Mouse (Mus musculus) CD4-positive, CD25-positive, alpha-beta regulatory T cell, adult 2 months (primary cell): ENCODE measurements around the gene Pter.
A peak's percentile ranks its signal among the peaks of the same experiment; 100 is the strongest.

Experiments
- DNase-seq: peaks from one replicate; pipeline ENCODE4 v3.0.0-alpha.2; 2012; ENCODE audit warnings: low read depth, low spot score

Gene Pter

DNA sequence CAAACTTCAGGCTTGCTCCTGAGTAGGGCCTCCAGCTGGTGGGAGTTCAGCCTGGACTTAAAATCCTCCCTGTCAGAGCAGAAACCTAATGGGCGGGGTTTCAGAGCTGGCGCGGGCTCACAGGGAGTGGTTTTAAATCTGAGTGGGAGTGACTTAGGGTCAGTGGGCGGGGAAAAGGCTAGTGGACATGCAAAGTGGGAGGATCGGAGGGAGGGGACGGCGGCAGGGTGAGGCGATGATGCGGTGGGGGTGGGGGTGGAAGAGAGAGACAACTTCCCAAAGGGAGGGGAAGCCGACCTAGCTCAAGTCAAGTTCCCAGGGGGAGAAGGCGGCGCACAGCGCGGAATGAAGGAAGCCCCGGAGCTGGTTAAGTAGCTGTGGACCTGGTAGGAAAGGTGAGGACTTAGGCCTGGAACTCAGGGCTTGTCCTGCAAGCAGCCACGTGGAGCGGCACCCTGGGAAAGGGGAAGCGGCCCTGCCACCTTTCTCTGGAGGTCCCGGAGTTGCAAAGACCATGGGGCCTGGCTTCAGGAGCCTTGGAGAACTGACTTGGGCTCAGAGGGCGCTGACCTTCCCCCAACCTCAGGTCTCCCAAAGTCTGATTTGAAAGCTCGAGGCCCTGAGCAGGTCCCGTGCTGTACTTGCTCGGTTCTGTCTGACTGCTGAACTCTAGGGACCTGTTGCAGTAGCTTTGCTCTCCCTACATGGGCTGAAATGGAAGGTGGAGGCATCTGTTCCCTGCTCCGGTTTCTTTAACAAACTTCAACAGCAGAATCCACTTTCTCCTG is at the start of gene Pter:
Gene Pter (plus strand): TSS at position 238 of the 788 bp plus-strand sequence.
- DNase-seq: peak; percentile 88

GRCm38 (mm10) chr2:12874232-12874631 is 49.6 kb upstream of the Pter start:
- no peak for DNase-seq

DNA sequence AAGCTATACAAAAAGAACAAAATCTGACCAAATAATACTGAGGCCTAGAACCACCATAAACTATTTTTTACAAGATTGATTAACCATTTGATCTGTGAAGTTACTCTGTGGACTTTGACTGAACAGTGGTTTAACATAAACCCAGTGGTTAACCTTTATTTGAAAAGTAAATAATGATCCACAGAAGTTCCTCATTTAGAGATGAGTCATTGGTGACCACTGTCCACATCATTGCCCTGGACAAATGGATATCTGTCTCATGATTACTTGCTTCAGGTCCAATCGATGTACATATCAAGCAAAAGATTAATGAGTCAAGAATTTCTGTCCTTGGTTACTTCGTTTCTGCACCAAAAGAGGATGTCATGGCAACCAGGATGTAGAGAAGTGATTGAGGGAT is 44.3 kb upstream of the Pter start:
- no peak for DNase-seq

DNA sequence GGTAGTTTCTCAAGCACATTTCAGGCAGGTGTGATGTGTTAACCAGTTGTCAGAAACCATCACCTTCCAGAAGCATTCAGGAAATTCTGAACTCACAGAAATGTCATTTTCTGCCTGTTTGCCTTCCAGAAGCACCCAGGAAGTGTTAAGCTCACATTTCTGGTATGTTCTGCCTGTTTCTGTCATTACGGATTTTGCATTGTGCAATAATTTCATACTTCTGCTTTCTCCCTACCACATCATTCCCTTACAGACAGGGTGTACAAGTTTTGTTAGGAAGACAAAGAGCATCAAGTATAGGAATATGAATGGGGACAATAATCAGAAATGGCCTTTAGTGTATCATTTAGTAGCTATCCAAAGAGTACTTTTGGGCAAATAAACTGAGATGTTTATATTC is 42.8 kb upstream of the Pter start:
- no peak for DNase-seq

DNA sequence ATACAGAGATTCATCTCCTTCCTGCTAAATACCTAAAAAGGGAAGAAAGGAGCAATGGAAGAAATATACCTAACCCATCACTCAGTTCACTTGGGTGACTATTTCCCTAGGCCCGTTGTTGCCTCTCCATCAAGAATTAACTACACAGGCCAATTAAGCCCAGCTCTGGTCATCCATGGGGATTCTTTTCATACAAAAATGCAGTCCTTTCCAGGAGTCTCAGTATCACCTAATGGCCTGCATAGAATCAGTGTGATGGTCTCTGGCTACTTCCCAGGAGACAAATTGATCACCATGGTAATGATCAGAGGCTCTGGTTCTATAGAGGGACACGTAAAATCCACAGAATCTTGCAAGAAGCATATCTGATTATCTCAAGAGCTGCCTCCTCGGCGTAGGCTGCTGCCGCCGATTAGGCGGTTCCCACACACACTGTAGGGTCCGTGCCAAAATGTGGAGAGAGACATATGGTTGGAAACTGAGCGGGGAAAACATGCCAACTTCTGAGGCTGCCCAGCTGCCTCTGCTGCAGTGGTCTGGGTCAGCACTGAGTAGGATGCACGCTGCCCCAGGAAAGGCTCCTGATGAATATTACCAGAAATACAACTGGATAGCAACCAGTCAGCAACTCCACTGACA is 40.4 kb upstream of the Pter start:
- no peak for DNase-seq

- DNase-seq: no peak
Measured at GRCm38 (mm10) chr2:12887015-12887414, 36.8 kb upstream of the Pter start.

DNA sequence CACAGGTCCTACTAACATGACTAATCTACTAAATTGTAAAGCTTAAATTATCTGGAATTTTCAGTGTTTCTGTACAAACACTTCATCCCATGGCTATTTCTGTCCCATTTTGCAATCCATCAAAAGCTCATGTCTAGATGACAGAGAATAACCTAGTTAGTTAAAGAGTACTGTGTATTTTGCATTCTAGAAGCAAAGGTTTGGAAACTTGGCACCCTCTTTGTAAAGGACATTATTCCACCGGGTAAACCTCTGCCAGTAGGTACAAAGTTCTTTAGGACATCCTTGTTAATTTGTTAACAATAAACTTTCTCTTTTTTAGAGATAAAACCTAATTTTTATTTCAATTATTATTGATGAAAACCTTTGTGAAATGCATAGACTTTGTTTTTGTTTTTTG is 18.1 kb upstream of the Pter start:
- DNase-seq: no peak

- DNase-seq: no peak
Measured at GRCm38 (mm10) chr2:12925643-12926042, 1.8 kb downstream of the Pter start.

- no peak for DNase-seq
Measured at GRCm38 (mm10) chr2:12930338-12930737, 6.5 kb downstream of the Pter start.

GRCm38 (mm10) chr2:12933905-12934304 is 10.1 kb downstream of the Pter start:
- DNase-seq: no peak

DNA sequence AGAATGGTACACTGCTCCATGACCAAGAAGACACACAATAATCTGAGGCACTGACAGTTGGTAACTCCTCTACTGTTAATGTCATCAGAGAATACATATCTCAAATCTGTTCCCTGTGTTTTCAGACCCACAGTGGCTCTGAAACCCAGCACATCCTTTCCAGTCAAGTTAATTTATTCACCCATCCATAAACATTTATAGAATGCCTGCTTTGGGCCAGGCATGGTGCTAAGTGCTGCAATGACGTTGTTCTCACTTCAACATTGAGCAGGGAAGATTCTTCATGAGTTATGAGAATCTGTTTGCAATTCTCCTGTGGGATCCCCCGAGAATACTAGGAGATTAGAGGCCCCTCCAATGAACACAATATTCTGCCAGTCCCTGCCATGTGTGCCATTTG is 11.4 kb downstream of the Pter start:
- DNase-seq: no peak

DNA sequence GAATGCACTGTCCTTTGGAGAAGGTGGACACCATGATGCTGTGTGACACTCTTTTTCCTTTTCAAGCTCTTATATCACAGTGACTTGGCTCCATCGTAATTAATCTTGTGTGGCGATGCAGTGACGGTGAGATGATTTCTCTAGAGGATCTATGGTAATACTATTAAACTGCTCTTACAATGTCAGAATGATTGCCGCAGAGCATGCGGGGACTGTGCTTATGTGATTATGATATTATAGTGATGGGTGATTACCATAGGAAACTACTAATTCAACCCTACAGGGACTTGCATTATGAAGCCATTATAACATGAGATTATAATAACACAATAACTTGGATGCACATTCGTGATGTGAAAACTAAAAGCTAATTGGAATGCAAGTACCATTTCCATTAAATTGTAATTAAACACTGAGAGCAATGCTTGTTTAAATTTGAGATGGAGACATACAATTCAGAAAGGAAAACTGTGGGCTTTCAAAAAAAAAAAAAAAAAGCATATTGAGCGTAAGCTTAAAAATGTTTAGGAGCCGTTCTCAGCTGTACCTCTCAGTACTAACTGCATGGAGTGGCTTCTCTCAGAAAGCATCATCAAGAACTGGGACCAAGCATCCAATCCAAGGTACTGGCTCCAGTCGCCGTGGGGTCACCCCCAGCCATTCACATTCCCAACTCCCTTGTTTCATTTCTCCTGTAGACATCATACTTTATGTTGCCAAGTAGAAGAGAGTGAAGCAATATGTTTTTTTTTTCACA is 13.8 kb downstream of the Pter start:
- no peak for DNase-seq

DNA sequence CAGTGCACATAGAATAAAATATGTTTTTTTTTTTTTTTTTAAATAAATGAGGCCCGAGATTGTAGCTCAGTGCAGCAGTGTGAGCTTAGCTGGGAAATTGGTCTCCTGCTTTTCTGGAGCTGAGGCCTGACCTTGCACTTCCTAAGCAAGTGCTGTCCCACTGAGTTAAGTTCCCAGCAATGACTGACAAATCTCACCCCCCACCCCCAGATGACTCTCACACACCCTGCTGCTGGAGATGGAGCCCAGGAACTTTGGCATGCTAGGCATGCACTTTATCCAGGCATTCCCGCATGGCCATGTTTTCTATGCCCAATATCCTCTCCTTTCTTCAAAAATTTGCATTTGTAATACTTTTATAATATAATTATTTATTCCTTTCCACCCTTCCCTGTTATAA is 14.8 kb downstream of the Pter start:
- DNase-seq: no peak

- no peak for DNase-seq
Measured at GRCm38 (mm10) chr2:12956703-12957424, 33.0 kb downstream of the Pter start.

DNA sequence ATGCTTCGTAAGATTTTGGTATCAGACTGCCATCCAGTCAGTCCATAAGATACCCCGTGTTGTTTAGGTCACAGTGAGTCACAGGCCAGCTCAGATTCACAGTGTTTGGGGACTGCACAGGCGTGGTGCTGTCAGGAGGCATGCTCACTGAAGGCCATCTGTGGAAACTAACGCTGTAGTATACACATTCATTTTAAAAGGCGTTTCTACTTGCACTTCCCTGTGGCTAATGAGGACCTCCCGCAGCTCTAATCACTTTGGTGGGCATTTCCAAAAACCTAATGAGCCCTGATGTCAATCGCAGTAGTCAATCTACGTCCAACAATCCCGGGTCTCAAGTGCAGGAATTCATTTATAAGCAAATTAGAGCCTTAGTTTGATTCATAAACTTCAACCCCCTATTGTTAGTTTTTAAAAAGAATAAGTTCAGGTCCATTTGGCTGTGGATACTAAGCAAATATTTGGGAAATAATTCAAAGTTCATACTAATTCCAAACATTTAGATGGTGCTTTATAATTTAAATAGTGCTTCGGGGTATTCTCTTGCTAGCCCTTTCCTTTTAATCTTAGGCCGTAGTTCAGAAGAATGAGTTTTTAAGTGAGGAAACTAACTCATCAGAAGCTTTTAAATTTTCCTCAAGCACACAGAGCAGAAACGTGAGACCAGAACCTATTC is 46.3 kb downstream of the Pter start:
- DNase-seq: no peak

- DNase-seq: no peak
Measured at GRCm38 (mm10) chr2:12973752-12974151, 49.9 kb downstream of the Pter start.

GRCm38 (mm10) chr2:12977367-12977766 is 53.5 kb downstream of the Pter start:
- peak; percentile 56 for DNase-seq

DNA sequence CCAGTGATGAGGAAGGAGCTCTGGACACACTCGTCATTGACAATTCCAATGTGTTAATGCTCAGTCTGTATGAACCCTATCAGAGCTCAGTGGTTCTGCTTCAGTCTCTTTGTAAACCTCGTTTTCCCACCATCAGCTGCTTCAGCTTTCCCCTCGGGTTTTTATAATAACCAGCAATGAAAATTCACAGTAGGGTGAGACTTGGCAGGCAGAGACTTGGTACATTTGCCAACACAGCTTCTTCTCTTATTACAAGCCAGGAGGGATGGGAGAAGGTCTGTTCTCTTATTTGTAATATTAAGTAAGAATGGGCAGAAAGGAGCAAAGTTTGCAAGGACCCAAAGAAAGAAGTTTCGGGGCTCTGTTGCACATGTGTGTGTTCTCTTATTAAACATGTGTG is 54.9 kb downstream of the Pter start:
- no peak for DNase-seq

- DNase-seq: no peak
Measured at GRCm38 (mm10) chr2:12984901-12985732, 61.3 kb downstream of the Pter start.

DNA sequence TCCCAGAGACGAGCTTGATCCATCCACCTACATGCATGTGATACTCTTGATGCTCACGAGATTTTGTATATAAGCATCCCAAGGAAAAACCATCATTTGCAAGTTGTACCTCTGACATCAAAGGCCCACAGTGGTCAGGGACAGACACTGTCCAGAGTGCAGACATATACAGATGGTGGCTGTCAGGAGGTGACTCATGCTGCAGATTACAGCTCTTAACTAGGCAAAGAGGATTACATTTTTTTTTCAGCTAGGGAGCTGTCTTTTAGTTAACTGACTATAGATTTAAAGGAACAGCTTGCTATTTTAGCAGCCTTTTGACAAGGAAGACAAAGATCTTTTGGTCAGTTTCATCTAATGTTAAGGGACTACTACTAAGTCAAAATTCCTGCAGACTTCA is 76.2 kb downstream of the Pter start:
- DNase-seq: no peak
